17 mouse cellular contexts compared by ENCODE assay signal in genomic region chr1:158536867-158537266, GRCm38 (mm10).
DNase-seq lines count a peak whose midpoint lies in the region; ATAC-seq lines count a peak whose summit lies in the region.
"Had no signal": no experiment of that assay in that cellular context is flagged by ENCODE, and none has a peak within 500 bp of the region (broad histone marks: within the 10 kb centered on the region; RNA-seq: fewer than 3 reads in every experiment).

No protein-coding gene starts in this region.

- ATAC-seq in hindbrain, embryonic 11.5 days (ENCODE audit: low FRiP score), result peak; percentile 64; the same call in 1 of the 2 replicates
- ATAC-seq in hindbrain, embryonic 12.5 days (ENCODE audit: low FRiP score), result no peak
- peak; percentile 54; the same call in 1 of the 2 replicates for ATAC-seq in forebrain, embryonic 14.5 days
- peak; percentile 79 for ATAC-seq in midbrain, embryonic 11.5 days (ENCODE audit: low FRiP score)
- ATAC-seq in neural tube, embryonic 14.5 days (ENCODE audit: low read depth), result 0 out of 2 replicates have a peak, but pooled peaks have one; percentile 11
- no peak for ATAC-seq in kidney, embryonic 16.5 days (ENCODE audit: low FRiP score, low TSS enrichment)
- ATAC-seq: activated CD4-positive, CD25-positive, alpha-beta regulatory T cell, adult 4 months had no signal

- H3K27me3 ChIP-seq in hindbrain, embryonic 11.5 days (ENCODE audit: control insufficient read depth, insufficient read depth, low read length), result no peaks in the 10 kb centered on the region
- H3K27me3 ChIP-seq in hindbrain, embryonic 12.5 days, result no peaks in the 10 kb centered on the region
- no peaks in the 10 kb centered on the region for H3K27me3 ChIP-seq in forebrain, embryonic 14.5 days (replicated peaks; ENCODE audit: control insufficient read depth, insufficient read depth, low read length)
- H3K27me3 ChIP-seq in midbrain, embryonic 11.5 days (ENCODE audit: control insufficient read depth, insufficient read depth, low read length), result no peaks in the 10 kb centered on the region
- H3K27me3 ChIP-seq in neural tube, embryonic 14.5 days (ENCODE audit: control insufficient read depth, insufficient read depth, low read length), result no peaks in the 10 kb centered on the region
- no peaks in the 10 kb centered on the region for H3K27me3 ChIP-seq in kidney, embryonic 16.5 days (ENCODE audit: insufficient read depth, low read length)
- H3K27me3 ChIP-seq: limb, embryonic 12.5 days; liver, embryonic 13.5 days; lung, embryonic 15.5 days; stomach, embryonic 15.5 days had no signal

- H3K36me3 ChIP-seq in hindbrain, embryonic 11.5 days (ENCODE audit: control insufficient read depth, insufficient read depth, low read length), result no peaks in the 10 kb centered on the region
- no peaks in the 10 kb centered on the region for H3K36me3 ChIP-seq in hindbrain, embryonic 12.5 days
- peaks cover 13% of the 10 kb centered on the region; the same call in 1 of the 2 replicates for H3K36me3 ChIP-seq in forebrain, embryonic 14.5 days (ENCODE audit: control insufficient read depth, insufficient read depth, low read length)
- H3K36me3 ChIP-seq in midbrain, embryonic 11.5 days (ENCODE audit: control insufficient read depth, insufficient read depth, low read length), result no peaks in the 10 kb centered on the region
- no peaks in the 10 kb centered on the region for H3K36me3 ChIP-seq in neural tube, embryonic 14.5 days (ENCODE audit: control insufficient read depth, insufficient read depth, low read length)
- no peaks in the 10 kb centered on the region for H3K36me3 ChIP-seq in kidney, embryonic 16.5 days (ENCODE audit: insufficient read depth, low read length)
- H3K36me3 ChIP-seq: limb, embryonic 12.5 days; liver, embryonic 13.5 days; lung, embryonic 15.5 days; stomach, embryonic 15.5 days had no signal

- H3K9me3 ChIP-seq in hindbrain, embryonic 11.5 days (ENCODE audit: control insufficient read depth, low read length), result no peaks in the 10 kb centered on the region
- no peaks in the 10 kb centered on the region for H3K9me3 ChIP-seq in hindbrain, embryonic 12.5 days (replicated peaks)
- no peaks in the 10 kb centered on the region for H3K9me3 ChIP-seq in forebrain, embryonic 14.5 days (replicated peaks; ENCODE audit: control insufficient read depth, low read length)
- H3K9me3 ChIP-seq in midbrain, embryonic 11.5 days (ENCODE audit: control insufficient read depth, low read length), result no peaks in the 10 kb centered on the region
- H3K9me3 ChIP-seq in neural tube, embryonic 14.5 days (ENCODE audit: control insufficient read depth, low read length), result no peaks in the 10 kb centered on the region
- H3K9me3 ChIP-seq in kidney, embryonic 16.5 days (ENCODE audit: low read length), result no peaks in the 10 kb centered on the region
- H3K9me3 ChIP-seq: limb, embryonic 12.5 days; liver, embryonic 13.5 days; lung, embryonic 15.5 days; stomach, embryonic 15.5 days had no signal

- no peak for DNase-seq in hindbrain, embryonic 11.5 days (ENCODE audit: low spot score)
- no peak for DNase-seq in forebrain, embryonic 14.5 days (ENCODE audit: low spot score)
- no peak for DNase-seq in midbrain, embryonic 11.5 days (ENCODE audit: low spot score, missing footprints)
- DNase-seq in layer of hippocampus, postnatal 36 days, result no peak
- DNase-seq: adrenal gland, postnatal 14 days; cerebellum, adult 9-10 months; gastrocnemius, postnatal 25 days; liver, embryonic 13.5 days; thymus, adult 2 months had no signal

- WGBS in hindbrain, embryonic 11.5 days, result 4% methylated on average over 1 of the region's 1 CpGs
- whole genome bisulfite sequencing in hindbrain, embryonic 12.5 days, result 10% methylated on average over 1 of the region's 1 CpGs
- 4% methylated on average over 1 of the region's 1 CpGs for WGBS in forebrain, embryonic 14.5 days
- 15% methylated on average over 1 of the region's 1 CpGs for WGBS in midbrain, embryonic 11.5 days
- 22% methylated on average over 1 of the region's 1 CpGs for WGBS in neural tube, embryonic 14.5 days
- WGBS in kidney, embryonic 16.5 days, result 58% methylated on average over 1 of the region's 1 CpGs

- H3K4me1 ChIP-seq in hindbrain, embryonic 11.5 days (replicated peaks; ENCODE audit: control insufficient read depth, insufficient read depth, low read length), result no peaks in the 10 kb centered on the region
- H3K4me1 ChIP-seq in hindbrain, embryonic 12.5 days, result peaks cover 8% of the 10 kb centered on the region; the same call in 1 of the 2 replicates
- no peaks in the 10 kb centered on the region for H3K4me1 ChIP-seq in forebrain, embryonic 14.5 days (ENCODE audit: control insufficient read depth, insufficient read depth, low read length)
- peaks cover 7% of the 10 kb centered on the region; the same call in 1 of the 2 replicates for H3K4me1 ChIP-seq in midbrain, embryonic 11.5 days (ENCODE audit: control insufficient read depth, insufficient read depth, low read length)
- no peaks in the 10 kb centered on the region for H3K4me1 ChIP-seq in neural tube, embryonic 14.5 days (ENCODE audit: control insufficient read depth, insufficient read depth, low read length)
- H3K4me1 ChIP-seq in kidney, embryonic 16.5 days (ENCODE audit: insufficient read depth, low read length), result no peaks in the 10 kb centered on the region
- H3K4me1 ChIP-seq: limb, embryonic 12.5 days; liver, embryonic 13.5 days; lung, embryonic 15.5 days; stomach, embryonic 15.5 days had no signal

- no peak overlapping the region for H3K9ac ChIP-seq in hindbrain, embryonic 11.5 days (ENCODE audit: low read depth, low read length)
- no peak overlapping the region for H3K9ac ChIP-seq in hindbrain, embryonic 12.5 days
- H3K9ac ChIP-seq in forebrain, embryonic 14.5 days (ENCODE audit: low read length), result no peak overlapping the region
- H3K9ac ChIP-seq in midbrain, embryonic 11.5 days (ENCODE audit: low read length), result no peak overlapping the region
- H3K9ac ChIP-seq in neural tube, embryonic 14.5 days (replicated peaks; ENCODE audit: low read depth, low read length), result no peak overlapping the region
- no peak overlapping the region for H3K9ac ChIP-seq in kidney, embryonic 16.5 days (replicated peaks; ENCODE audit: low read length)
- H3K9ac ChIP-seq: limb, embryonic 12.5 days; liver, embryonic 13.5 days; lung, embryonic 15.5 days; stomach, embryonic 15.5 days had no signal

- H3K4me2 ChIP-seq in hindbrain, embryonic 11.5 days (replicated peaks; ENCODE audit: low read depth, low read length), result no peak overlapping the region
- H3K4me2 ChIP-seq in hindbrain, embryonic 12.5 days (replicated peaks), result no peak overlapping the region
- no peak overlapping the region for H3K4me2 ChIP-seq in forebrain, embryonic 14.5 days (ENCODE audit: low read length)
- H3K4me2 ChIP-seq in midbrain, embryonic 11.5 days, result no peak overlapping the region
- H3K4me2 ChIP-seq in neural tube, embryonic 14.5 days (ENCODE audit: low read depth, low read length), result no peak overlapping the region
- no peak overlapping the region for H3K4me2 ChIP-seq in kidney, embryonic 16.5 days (replicated peaks; ENCODE audit: low read depth, low read length)
- H3K4me2 ChIP-seq: limb, embryonic 12.5 days; liver, embryonic 13.5 days; lung, embryonic 15.5 days; stomach, embryonic 15.5 days had no signal

- H3K4me3 ChIP-seq in hindbrain, embryonic 11.5 days (ENCODE audit: low read depth, low read length), result no peak overlapping the region
- no peak overlapping the region for H3K4me3 ChIP-seq in hindbrain, embryonic 12.5 days
- no peak overlapping the region for H3K4me3 ChIP-seq in forebrain, embryonic 14.5 days (ENCODE audit: low read depth, low read length)
- no peak overlapping the region for H3K4me3 ChIP-seq in midbrain, embryonic 11.5 days (ENCODE audit: low read depth, low read length)
- no peak overlapping the region for H3K4me3 ChIP-seq in neural tube, embryonic 14.5 days (ENCODE audit: low read depth, low read length)
- H3K4me3 ChIP-seq in kidney, embryonic 16.5 days (ENCODE audit: low read length), result no peak overlapping the region
- H3K4me3 ChIP-seq: left cerebral cortex, adult 2 months; limb, embryonic 12.5 days; liver, embryonic 13.5 days; lung, embryonic 15.5 days; stomach, embryonic 15.5 days had no signal

- H3K27ac ChIP-seq in hindbrain, embryonic 11.5 days (ENCODE audit: low read depth, low read length), result no peak overlapping the region
- H3K27ac ChIP-seq in hindbrain, embryonic 12.5 days, result no peak overlapping the region
- no peak overlapping the region for H3K27ac ChIP-seq in forebrain, embryonic 14.5 days (ENCODE audit: low read depth, low read length)
- H3K27ac ChIP-seq in midbrain, embryonic 11.5 days (ENCODE audit: low read depth, low read length), result no peak overlapping the region
- no peak overlapping the region for H3K27ac ChIP-seq in neural tube, embryonic 14.5 days (ENCODE audit: low read depth, low read length)
- no peak overlapping the region for H3K27ac ChIP-seq in kidney, embryonic 16.5 days (ENCODE audit: low read length)
- H3K27ac ChIP-seq: left cerebral cortex, adult 2 months; limb, embryonic 12.5 days; liver, embryonic 13.5 days; lung, embryonic 15.5 days; stomach, embryonic 15.5 days had no signal

Comparison
In these comparisons a context has a peak if more than half of its experiments do, and no peak if none do; other contexts are left out.
1. ATAC-seq: peak in hindbrain, embryonic 11.5 days (single experiment), forebrain, embryonic 14.5 days (single experiment), midbrain, embryonic 11.5 days (single experiment) and neural tube, embryonic 14.5 days (single experiment); none in hindbrain, embryonic 12.5 days (single experiment) and kidney, embryonic 16.5 days (single experiment).